Mouse (Mus musculus) small intestine, adult 2 months (tissue): ENCODE data around the gene Gm340. TPM values are rescaled to one million over a fixed set of nuclear protein-coding genes. Genes with fewer than 3 reads are reported as not detected.

Experiments used
- H3K27ac ChIP-seq: fragments of 200-500 bp; 2 replicates; pipeline ENCODE4 v1.5.1; 2012; ENCODE audit warnings: low read depth, low read length, control low read depth, inconsistent platforms; ENCODE audit not compliant: insufficient read depth
- H3K27me3 ChIP-seq: fragments of 200-500 bp; 2 replicates; pipeline ENCODE4 v1.6.1; 2012; ENCODE audit warnings: mild to moderate bottlenecking, moderate library complexity, low read length, inconsistent platforms; ENCODE audit not compliant: control insufficient read depth, insufficient read depth
- H3K36me3 ChIP-seq: fragments of 200-500 bp; 2 replicates; pipeline ENCODE4 v1.6.1; 2012; ENCODE audit warnings: mild to moderate bottlenecking, low read length, control low read depth, inconsistent platforms; ENCODE audit not compliant: control insufficient read depth, insufficient read depth
- H3K4me1 ChIP-seq: fragments of 200-500 bp; 2 replicates; pipeline ENCODE4 v1.6.1; 2012; ENCODE audit warnings: low read length, inconsistent platforms, mixed read lengths; ENCODE audit not compliant: control insufficient read depth, insufficient read depth, insufficient read length
- H3K4me3 ChIP-seq: fragments of 200-500 bp; 2 replicates; pipeline ENCODE4 v1.5.1; 2012; ENCODE audit warnings: low read depth, mild to moderate bottlenecking, control low read depth, inconsistent platforms, low read length, moderate library complexity
- CTCF ChIP-seq: fragments of 200-500 bp; IDR thresholded peaks from 2 replicates; pipeline ENCODE4 v1.5.1; 2012; ENCODE audit warnings: low read depth, mild to moderate bottlenecking, control low read depth, inconsistent platforms, low read length, moderate library complexity, mixed read lengths; ENCODE audit not compliant: insufficient replicate concordance, insufficient read length; ENCODE audit errors: extremely low read depth
- POLR2A ChIP-seq: fragments of 200-500 bp; IDR thresholded peaks from 2 replicates; pipeline ENCODE4 v1.6.1; 2012; ENCODE audit warnings: low read depth, mild to moderate bottlenecking, control low read depth, inconsistent platforms, low read length, moderate library complexity
- WGBS: fragments of 180-500 bp; shearing (Covaris S2); methylation state at CpG from one replicate; pipeline ENCODE4 v1.1.7; 2018; 5-methylcytosine and 5-hydroxymethylcytosine counted together
- polyA plus RNA-seq: library from polyadenylated mRNA; depleted of rRNA; stranded (reverse); fragments of >200 nt; gene quantifications from 2 replicates; pipeline ENCODE4 v1.2.3, GENCODE M21; 2012

Gm340 gene
- polyA plus RNA-seq, 1 experiment = 1.0 TPM

- Histone ChIP-seq H3K27me3 (no peaks in the 10 kb centered on the region), H3K27ac (no peak overlapping the region), H3K4me1 (no peaks in the 10 kb centered on the region), H3K36me3 (no peaks in the 10 kb centered on the region), H3K4me3 (no peak overlapping the region)
- no peak for TF ChIP-seq POLR2A
- TF ChIP-seq CTCF = no peak
- WGBS = 76% methylated on average over 11 of the region's 11 CpGs
Measured at GRCm38 (mm10) chr19:41615606-41616224, 33.5 kb downstream of the Gm340 start.

DNA sequence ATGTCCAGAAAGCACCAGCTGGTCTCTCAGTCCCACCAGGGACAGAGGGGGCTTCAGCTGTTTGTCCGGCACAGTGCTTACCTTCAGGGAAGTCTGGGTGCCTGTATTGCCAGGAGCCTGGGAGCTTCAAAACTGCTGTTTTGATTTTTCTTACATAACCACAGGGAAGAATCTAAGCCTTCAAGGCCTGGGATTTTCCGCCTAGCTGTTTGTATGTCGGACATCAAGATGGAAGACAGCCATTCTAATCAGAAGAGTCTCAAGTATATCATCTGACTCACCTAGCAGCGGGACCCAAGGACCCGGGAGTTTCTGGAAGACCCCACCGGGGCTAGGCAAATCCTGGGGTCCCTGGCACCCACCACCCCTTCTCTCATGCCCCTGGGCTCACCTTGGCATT, 34.1 kb downstream of the Gm340 start:
- H3K4me3 ChIP-seq = no peak overlapping the region
- H3K4me1 ChIP-seq = no peaks in the 10 kb centered on the region
- H3K36me3 ChIP-seq = no peaks in the 10 kb centered on the region
- WGBS = 93% methylated on average over 6 of the region's 6 CpGs
- TF ChIP-seq POLR2A (no peak), CTCF (no peak)
- no peak overlapping the region for H3K27ac ChIP-seq
- no peaks in the 10 kb centered on the region for H3K27me3 ChIP-seq

DNA sequence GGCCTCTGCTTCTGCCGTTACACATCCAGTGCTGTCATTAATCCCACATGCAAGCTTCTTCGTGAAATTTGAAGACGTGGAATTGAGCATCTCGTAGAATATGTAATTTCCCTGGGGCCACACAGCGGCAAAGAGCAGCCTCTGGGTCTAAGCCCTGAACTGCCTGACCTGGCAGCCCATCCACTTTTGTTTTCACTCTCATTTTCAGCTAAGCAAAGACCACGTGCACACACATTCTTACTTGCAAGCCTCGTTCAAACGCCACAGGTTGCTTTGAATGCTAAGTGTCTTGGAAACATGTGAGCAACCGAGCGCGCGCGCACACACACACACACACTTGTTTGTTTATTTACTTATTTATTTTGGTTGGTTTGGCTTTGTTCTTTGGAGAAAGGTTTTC, 34.9 kb downstream of the Gm340 start:
- 91% methylated on average over 13 of the region's 13 CpGs for WGBS
- H3K36me3 ChIP-seq = no peaks in the 10 kb centered on the region

GRCm38 (mm10) chr19:41618153-41618657, 36.0 kb downstream of the Gm340 start:
- Histone ChIP-seq H3K4me3 (no peak overlapping the region), H3K27ac (no peak overlapping the region), H3K36me3 (no peaks in the 10 kb centered on the region), H3K27me3 (no peaks in the 10 kb centered on the region), H3K4me1 (no peaks in the 10 kb centered on the region)
- TF ChIP-seq POLR2A = no peak
- no peak for TF ChIP-seq CTCF
- WGBS = 64% methylated on average over 6 of the region's 6 CpGs

More for the DNA sequence above, 34.9 kb downstream of the Gm340 start:
- H3K4me1 ChIP-seq = no peaks in the 10 kb centered on the region
- H3K27ac ChIP-seq = no peak overlapping the region
- no peak overlapping the region for H3K4me3 ChIP-seq
- no peaks in the 10 kb centered on the region for H3K27me3 ChIP-seq
- no peak for TF ChIP-seq CTCF
- TF ChIP-seq POLR2A = no peak

- no peak overlapping the region for H3K4me3 ChIP-seq
- 36% methylated on average over 19 of the region's 19 CpGs for WGBS
- TF ChIP-seq CTCF = no peak
- no peak for TF ChIP-seq POLR2A
Measured at GRCm38 (mm10) chr19:41618771-41619385, 36.7 kb downstream of the Gm340 start.

GRCm38 (mm10) chr19:41620366-41621092, 38.4 kb downstream of the Gm340 start:
- no peaks in the 10 kb centered on the region for H3K27me3 ChIP-seq
- TF ChIP-seq POLR2A (no peak), CTCF (no peak)
- H3K4me3 ChIP-seq = no peak overlapping the region
- no peaks in the 10 kb centered on the region for H3K4me1 ChIP-seq
- H3K36me3 ChIP-seq = no peaks in the 10 kb centered on the region
- 85% methylated on average over 14 of the region's 14 CpGs for WGBS
- H3K27ac ChIP-seq = no peak overlapping the region

More at GRCm38 (mm10) chr19:41618771-41619385, 36.7 kb downstream of the Gm340 start:
- Histone ChIP-seq H3K27me3 (no peaks in the 10 kb centered on the region), H3K4me1 (no peaks in the 10 kb centered on the region), H3K36me3 (no peaks in the 10 kb centered on the region), H3K27ac (no peak overlapping the region)

DNA sequence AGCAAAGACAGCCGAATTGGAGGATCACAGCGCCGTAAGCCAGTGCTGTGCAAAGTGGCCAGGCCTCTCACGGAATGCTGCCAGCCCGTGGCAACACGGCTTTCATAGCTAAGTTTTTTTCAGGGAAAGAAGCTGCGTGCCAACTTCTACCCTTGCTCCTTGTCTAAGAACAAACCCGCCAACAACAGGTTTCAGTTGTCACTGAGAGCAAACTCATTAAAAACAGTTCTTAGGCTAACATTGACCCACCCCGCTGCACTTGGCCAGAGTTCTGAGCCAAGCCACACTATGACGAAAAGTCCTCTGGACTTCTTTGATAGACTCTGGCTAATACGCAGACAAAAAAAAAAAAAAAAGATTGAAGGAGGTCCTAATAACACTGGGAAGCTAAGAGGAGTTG, 46.8 kb downstream of the Gm340 start:
- H3K36me3 ChIP-seq = no peaks in the 10 kb centered on the region
- TF ChIP-seq CTCF (no peak), POLR2A (no peak)
- H3K4me1 ChIP-seq = 0 out of 2 replicates have a peak, but pooled peaks cover 2% of the 10 kb centered on the region
- WGBS = 66% methylated on average over 11 of the region's 11 CpGs
- no peak overlapping the region for H3K4me3 ChIP-seq
- H3K27ac ChIP-seq = no peak overlapping the region
- no peaks in the 10 kb centered on the region for H3K27me3 ChIP-seq
